Mouse (Mus musculus) CD4-positive, CD25-positive, alpha-beta regulatory T cell (primary cell): ENCODE data around the gene Ube2h. TPM values are rescaled to one million over a fixed set of nuclear protein-coding genes. Genes with fewer than 3 reads are reported as not detected.

Source experiments
- polyA plus RNA-seq: library from polyadenylated mRNA; unstranded; fragments of 100-300 nt; shearing (Covaris generic); gene quantifications from one replicate; pipeline ENCODE4 v1.2.1, GENCODE M21; 2017

The Ube2h gene
- polyA plus RNA-seq: 182 TPM

GRCm38 (mm10) chr6:30304399-30304917 lies at the start of gene Ube2h:
TSS of gene Ube2h (minus strand) at chr6:30304539.

Other genes with a start within 250 kb of the Ube2h start
- 37.7 TPM for gene Zc3hc1, start 86.5 kb upstream of the Ube2h start, polyA plus RNA-seq
- gene Klhdc10, start 97.3 kb upstream of the Ube2h start, polyA plus RNA-seq: 12.2 TPM
- 57.3 TPM for gene Tmem209, start 205.2 kb upstream of the Ube2h start, polyA plus RNA-seq
- gene Ssmem1, start 205.3 kb upstream of the Ube2h start, polyA plus RNA-seq: not detected
- 0.17 TPM for gene Cpa2, start 237.0 kb upstream of the Ube2h start, polyA plus RNA-seq